Mouse (Mus musculus) left cerebral cortex, adult 8-10 months (tissue): ENCODE data around the gene Pitpnm3. TPM values are rescaled to one million over a fixed set of nuclear protein-coding genes. Genes with fewer than 3 reads are reported as not detected.

ENCODE experiments used
- DNase-seq, 2 experiments: peaks; one replicate each; pipeline ENCODE4 v3.0.0; 2022; ENCODE audit warnings: low spot score in 2 of 2
- total RNA-seq, 4 experiments: library from RNA; stranded (reverse); gene quantifications; 2 replicates each; pipeline ENCODE4 v1.2.4; 2022

The Pitpnm3 gene
- total RNA-seq, 4 experiments from 2014 or later, result 67.0 to 79.6 (median 74.5) TPM

DNA sequence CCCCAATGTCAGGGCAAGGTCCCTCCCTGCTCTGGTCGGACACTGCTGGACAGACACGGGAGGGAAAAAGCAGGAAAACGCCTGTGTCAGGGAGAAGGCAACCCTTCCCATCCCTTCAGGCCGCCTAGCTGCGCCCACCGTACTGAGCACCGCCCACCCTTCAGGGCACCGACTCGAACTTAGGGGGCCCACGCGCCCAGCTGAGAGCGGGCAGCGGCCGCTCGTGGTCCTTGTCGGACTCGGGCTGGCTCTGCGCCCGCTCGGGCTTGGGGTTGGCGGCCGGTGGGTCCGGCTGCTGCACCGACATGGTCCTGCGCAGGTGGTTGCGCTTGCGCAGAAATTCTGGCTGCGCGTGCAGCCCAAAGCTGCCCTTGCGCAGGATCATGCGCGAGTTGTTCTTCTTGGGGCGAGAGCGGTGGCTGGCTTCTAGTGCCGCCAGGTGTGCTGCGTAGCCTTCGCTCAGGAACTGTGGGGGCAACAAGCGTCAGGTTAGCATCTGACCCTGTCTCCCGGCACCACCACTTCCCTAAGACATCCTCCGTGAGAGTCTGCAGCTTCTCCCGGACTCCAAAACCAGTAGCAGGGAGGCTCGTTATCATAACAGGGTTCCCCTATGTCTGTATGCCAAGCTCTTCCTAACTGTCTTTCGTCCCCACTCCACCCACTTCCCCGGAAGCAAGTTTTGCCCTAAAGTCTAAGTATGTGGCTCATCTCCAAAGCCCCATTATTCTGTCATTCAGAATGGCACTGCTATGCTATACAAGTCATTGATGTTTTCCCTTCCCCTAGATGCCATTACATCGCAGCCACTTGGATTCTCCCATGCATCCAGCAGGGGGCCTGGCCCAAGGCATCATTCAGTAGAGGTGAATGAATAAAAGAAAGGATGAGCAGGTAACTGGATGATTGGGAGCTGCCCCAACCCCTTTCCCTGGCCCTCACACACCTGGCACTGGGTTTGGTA, 84.4 kb downstream of the Pitpnm3 start:
- peak in 1 of 2 experiments; percentile 58 for DNase-seq

DNA sequence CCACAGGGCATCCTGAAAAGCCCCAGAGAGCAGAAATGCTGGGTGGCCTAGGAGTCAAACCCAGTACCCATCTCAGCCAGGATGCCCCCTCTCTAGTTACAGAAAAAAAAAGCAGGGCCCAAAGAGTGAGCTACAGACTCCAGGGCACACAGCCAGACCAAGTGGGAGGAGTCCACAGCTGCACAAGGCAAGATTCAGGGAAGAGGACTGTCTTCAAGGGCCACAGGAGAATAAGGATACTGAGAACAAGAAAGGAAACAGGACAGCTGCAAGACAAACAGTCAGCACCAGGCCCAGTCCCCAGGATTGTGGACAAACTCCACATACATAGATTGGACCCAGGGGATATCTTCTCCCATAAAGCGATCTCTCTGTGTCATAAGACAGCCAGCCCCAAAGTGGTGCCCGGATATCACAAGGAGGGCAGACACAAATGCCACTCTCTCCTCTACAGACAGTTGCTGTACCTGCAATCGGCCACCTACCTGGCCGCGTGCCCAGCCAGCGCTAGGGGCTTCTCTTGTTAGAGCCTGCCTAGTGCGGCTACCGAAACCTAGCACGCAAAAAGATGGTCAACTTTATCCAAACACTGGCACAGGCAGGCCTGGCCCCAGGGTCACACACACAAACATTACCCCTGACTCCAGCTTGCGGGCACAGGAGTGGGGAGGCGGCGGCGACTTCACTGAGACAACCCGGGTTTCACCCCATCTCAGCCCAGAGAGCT, 85.2 kb downstream of the Pitpnm3 start:
- no peak for DNase-seq

DNA sequence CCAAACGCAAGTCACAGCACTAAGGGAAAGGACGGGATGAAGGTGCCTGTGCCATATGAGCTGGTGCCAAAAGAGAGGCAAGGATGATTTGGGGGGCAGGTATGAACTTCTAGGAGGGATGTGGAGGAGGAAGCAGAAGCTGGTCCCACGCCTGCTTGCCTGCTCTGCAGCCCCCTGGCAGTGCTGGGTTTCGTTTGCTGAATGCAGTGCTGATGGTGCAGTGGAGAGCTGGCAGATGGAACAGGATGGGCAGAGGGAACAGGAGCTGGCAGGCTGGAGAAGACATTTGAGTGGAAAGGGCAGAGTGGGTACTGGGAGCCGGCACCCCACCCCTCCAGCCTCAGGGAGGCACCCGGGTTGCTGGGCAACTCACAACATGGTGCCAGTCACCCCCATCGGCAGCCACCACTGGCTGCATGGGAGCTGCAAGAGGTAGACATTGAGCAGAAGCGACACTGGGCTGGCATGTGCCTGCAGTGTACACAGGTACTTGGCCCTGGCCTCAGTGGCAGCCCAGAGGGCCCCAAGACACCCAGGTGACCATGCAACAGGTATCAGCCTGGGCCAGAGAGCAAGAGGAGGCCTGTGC, 86.3 kb downstream of the Pitpnm3 start:
- DNase-seq, result no peak

DNA sequence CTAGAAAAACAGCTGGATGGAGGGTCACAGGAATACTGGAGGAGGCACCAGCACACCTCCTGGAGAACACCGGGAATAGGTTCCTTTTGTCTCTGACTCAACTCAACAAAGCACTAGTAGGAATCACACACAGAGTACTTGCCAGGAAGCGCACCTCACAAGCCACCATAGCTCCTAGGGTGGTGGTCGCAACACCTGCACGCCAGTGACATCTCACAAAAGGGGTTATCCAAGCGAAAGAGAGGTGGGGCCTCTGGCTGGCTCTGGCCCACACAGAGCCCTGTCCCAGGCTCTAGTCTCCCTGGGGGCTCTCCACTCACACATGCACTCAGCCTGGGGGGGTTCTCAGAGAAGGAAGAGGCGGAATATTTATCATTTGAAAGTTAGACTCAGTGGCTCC, 86.8 kb downstream of the Pitpnm3 start:
- DNase-seq, result no peak

DNA sequence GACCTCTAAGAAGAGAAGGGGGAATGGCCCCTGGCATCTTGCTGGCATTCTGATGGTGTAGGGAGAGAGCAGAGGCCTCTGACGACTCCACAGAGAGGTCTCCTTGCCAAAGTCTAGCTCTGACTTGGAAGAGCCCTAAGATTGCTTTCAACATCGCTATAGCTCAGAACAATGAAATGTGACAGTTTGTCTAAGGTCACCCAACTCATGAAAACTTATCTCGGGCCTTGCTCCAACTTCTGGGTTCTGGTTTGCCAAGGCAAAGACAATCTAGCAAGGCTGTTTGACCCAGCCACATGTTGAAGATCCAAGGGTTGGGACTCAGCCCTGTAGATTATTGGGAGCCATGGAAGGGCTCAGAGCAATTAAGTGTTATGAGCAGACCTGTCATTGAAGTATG, 91.3 kb downstream of the Pitpnm3 start:
- DNase-seq, result no peak

DNA sequence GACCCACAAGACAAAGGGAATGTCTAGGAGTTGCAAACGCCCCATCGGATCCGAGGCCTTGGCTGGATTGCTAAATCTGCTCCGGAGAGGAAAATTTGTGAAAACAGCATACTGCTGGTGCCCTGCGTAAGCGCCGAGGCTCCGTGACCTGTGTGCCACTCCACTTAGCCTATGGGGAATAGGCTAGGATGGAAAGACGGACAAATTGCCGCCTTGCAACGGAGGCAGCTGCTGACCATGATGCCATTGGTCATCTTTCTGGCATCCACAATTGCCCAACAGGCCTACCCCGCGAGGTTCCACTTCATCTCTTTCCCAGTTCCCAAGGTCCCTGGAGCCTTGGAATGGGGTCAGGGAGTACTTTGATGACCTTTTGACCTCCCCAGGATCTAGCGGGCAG, 92.9 kb downstream of the Pitpnm3 start:
- no peak for DNase-seq

DNA sequence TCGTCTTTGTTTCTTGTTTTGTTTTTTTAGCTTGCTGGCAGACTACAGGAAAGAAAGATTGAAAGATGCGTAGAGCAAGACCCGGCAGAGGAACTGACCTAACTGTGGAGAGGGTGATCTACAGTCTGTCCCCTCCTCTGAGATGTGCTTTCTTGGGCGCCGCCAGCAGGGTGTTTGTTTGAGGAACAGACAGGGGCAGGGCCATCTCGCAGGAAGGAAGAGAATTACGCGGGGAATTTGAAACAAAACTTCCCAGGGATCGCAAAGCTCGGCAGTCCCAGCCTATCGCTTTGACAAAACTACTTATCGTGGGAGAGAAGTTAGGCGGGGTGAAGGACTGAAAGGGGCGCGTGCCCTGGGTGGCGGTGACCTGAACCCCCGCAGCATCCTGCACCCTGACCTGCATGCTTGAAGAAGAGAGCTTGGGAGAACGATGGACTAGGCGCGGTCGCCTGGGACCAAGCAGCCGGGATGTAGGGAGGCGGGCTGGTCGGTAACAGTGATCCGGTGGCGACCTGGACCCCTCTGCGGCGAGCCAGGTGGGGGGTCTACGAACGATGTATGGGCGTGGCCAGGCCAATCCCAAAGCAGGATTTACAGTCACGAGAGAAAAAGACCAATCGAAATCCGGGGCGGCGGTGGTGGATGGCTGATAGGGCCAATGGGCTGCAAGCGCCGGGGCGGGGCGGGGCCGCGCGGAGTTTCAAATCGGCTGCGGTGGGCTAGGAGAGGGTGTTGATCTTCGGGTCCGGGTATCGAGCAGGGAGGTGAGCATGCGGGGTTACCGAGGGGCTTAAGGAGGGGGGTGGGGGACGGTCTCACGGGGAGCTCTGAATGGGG, 93.6 kb downstream of the Pitpnm3 start, which contains the start of gene Pimreg:
Gene Pimreg (plus strand): TSS at position 265 of the 840 bp plus-strand sequence.
- peak; percentile 63 to 76 for DNase-seq

DNA sequence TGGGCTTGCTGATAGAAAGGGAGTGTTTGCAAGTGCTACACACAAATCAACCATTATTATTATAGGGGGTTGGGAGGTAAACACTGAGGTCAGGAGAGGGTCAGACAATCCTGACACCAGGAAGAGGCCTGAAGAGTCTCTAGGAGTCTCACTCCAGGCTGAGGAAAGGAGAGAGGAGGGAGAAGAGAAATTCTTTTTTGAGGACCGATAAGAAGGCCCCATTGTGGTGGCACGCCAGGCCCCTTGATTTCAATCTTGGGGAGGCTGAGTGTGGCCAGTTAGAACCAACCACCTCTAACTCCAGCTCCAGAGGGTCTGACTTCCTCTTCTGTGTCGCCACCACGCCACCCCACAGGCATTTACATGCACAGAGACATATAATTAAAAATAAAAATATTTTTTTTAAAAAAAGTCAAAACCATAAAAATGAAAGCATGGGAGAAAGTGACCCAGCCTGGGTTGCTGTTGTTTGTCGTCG, 94.2 kb downstream of the Pitpnm3 start:
- no peak for DNase-seq

DNA sequence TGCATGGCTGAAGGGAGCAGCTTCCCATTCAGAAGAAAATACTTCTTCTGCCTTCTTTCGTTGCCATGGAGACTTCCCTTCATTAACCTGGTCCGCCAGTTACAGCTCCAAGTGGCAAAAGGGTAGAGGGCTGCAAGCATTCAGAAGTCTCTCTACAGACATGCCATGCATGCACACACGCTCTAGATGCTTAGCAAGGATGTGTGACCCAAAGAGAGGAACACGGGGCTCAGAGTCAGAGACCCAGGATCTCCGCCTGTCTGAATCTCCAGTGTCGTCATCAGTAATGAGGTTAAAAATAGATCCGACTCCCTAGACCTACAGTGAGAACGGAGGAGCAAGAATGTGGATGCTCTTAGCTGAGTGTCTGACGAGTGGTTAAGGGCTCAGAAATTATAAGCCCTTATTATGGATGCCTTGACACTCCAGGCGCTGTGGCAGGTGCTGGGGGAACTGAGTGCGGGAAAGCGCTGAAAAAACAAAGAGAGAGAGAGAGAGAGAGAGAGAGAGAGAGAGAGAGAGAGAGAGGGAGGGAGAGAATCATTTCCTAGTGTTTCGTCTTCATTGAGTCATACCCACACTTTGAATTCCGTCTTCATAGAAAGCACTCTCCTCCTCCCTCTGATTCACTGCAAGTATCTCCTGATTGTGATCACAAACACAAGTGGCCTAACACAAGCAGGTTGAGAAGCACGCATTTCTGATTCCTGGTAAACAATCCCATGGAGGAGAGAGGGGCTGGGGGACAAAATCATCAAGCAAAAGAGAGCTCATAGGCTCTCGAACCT, 95.8 kb downstream of the Pitpnm3 start:
- peak in 1 of 2 experiments; percentile 55 for DNase-seq

DNA sequence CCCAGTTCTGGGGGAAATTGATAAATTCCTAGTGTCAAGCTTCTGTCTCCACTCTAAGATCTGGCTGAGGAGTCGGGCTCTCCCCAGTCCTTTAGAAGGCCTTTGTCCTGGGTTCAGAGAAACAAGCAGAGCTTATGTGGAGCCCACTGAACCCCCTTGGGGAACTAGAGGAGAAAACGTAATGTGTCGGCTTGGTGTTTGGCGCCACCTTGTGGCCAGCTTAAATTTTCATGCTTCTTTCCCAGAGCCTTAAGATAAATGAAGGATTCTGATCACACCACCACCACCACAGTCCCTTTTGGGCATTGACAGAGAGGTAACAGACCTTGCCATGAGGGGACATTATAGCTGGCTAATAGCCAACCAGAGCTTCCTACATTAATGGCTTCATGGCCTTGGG, 97.6 kb downstream of the Pitpnm3 start:
- DNase-seq, result peak in 1 of 2 experiments; percentile 85

DNA sequence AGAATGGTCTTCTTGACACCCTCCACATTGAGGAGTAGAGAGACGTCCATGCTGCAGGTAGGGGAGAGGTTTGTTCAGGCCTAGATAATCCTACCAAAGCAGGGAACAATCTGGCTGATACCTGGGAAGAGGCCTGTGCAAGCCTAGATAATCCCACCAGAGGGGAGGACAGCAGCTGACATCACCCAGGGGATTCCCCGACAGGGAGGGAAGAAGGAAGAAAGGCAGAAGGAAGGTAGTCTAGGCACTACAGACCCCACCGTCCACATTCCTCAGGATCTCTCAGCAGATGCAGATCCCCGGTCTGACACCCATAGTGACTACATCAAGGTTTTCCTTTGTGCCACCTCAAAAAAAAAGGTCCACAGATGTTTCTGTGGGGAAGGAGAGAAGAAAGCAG, 98.2 kb downstream of the Pitpnm3 start, which contains the start of gene Aipl1:
Gene Aipl1 (minus strand): TSS at position 101 of the 400 bp plus-strand sequence.
- no peak for DNase-seq

DNA sequence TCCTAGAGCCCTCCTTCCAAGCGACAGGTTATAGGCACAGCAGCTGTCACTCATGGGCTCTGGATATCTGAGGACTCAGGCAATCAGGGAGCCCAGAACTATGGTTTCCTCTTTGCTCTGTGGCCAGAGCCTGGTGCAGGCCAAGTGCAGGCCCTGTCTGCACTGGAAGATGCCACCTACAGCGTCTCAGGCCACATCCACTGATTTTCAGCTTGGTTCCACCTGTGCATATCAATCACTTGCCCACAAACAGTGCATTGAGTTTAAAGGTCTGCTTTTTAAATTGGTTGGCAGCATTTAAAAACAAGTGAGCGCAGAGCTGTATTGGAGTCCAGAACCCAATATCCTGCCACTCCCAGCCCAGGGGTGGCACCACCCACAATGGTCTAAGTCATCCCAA, 103.0 kb downstream of the Pitpnm3 start:
- DNase-seq, result no peak

DNA sequence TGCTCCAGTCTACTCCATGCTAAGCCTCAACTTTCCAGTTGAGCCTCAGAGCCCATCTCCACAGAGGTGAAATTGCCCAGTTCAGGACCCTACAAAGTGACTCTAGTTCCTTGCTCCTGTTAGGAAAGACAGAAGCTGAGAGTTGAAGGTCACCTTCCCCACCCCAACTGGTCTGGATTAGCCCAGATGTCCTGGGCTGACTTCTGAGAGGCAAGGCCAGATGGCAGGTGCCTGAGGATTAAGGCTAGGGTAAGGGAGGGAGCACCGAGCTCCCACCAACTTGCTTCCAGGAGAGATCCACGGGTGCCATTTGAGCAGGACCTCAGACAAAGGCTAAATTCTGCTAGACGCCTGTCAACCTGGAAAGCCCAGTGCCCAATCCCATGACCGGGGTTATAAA, 103.5 kb downstream of the Pitpnm3 start:
- DNase-seq, result no peak

DNA sequence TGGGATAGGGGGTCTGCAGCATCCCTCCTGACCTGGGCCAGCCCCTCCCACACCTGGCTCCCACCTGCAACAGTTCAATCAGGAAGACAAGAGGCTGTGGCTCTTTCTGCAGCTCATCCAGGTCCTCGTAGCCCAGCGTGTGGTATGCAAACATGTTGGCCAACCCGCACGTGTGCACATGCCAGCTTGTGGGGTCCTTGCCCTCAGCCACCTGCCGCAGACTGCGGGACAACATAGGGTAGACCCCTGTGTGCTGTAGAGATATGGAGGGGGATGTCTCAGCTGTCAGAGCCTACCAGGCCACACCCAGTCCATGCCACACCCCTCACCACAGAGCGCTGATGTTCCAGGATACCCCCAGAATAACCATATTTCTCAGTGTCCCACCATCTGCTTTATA, 104.2 kb downstream of the Pitpnm3 start:
- DNase-seq, result no peak

DNA sequence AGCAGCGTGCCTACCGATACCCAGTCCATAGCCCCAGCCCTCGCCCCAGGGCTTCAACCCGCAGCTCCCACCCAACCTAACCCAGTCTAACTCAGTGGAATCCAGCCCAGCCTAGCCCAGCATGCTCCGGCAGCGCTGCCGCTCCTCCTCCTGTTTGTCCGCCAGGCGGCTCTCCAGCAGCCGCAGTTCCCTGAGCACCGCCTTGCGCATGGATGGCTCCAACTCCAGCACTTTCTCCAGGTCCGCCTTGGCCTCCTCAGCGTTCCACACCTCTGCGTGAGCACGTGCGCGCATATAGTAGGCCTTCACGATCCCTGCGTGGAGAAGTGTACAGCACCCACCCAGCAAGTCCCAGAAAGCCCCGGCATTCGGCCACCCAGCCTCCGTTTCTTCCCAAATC, 106.4 kb downstream of the Pitpnm3 start:
- DNase-seq, result no peak

DNA sequence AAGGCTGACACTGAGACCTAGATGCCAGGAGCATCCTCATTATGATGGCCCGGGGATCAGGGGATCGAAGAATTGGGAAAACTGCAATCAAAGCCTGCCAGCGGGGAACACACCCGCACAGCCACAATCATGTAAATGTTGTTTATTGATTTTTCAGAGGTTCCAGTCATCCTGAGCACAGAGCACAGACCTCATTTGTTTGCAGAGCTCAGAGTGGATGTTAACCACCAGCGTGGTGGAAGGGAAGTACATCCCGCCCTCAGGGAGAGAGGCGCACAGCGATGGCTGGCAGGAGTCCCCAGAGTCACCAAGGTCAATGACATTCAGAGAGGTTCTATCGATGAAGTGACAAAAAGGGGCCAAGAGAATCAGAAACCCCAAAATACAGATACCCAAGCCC, 107.7 kb downstream of the Pitpnm3 start:
- no peak for DNase-seq

DNA sequence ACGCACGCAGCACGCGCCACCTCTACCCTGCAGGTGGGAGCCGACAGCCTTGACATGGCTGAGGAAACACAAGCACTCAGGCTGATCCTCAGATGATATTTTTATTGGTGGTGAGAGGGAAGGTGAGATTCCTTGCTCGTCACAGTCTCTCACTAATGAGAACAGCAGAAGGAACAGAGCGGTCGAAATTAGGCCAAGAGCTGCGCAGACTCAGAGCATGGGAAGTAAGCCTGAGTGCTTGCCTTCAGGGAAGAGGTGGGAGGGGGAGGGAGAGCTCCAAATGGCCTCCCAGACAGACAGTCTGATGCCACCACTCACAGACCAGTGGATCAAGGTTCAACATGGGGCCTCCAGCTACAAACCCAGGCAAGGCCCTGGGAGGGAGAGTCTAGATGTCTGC, 109.1 kb downstream of the Pitpnm3 start:
- DNase-seq, result no peak

DNA sequence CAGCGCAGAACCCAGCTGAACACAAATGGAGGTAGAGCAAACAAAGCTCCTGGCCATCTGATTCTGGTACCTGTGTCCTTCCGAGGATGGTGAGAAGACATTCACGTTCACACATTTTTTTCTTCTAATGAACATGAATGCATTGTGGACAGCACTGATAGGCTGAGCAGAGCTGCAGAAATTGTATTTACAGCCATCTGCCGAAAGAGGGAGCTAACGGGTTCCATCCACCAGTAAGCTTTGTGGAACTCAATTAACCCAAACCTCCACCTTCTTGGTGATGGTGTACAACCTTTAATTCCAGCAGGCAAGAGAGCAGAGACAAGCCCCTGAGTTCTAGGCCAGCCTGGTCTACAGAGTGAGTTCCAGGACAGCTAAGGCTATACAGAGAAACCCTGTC, 109.7 kb downstream of the Pitpnm3 start:
- no peak for DNase-seq

DNA sequence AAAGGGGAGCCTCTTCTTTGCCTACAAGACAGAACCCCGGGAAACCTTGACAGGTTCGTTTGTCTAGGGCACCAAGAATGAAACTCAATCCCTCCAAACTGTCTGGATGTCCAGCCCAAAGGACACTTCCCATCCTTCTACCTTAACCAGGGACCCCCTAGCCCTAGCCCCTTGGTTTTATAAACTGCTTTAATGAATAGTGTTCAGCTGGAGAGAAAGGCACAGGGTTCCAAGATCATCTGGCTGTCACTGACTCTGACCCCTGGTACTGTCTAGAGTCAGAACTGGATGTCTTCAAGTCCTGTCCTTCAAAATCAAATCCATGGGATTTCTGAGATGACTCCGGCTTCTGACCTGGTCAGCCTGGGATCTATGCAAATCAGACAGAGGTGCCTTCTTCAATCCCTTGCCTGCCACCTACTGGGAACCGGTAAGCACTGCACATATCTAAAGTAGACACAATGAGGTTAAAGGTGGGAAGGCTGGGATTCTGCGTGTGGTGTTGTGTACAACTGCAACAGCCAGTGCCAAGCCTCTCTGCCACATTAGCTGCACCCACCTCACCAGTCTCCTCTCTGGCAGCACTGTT, 111.3 kb downstream of the Pitpnm3 start:
- no peak for DNase-seq

DNA sequence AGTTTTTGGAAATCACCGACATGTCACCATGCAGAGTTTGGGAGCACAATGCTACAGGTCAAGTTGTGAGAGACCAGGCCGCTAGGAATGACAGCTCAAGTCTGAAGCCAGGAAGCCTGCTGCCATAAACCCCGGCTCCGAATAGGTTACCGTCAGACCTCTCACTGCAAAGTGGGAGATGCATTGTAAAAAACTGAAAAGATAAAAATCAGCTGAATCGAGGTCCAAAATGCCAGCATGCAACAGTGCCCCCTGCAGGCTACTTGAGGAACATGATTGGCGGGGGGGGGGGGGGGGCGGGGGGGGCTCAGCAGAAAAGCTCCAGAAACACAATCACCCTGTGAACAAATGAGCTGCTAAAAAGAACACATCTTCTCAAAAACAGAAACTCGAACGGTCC, 112.0 kb downstream of the Pitpnm3 start:
- no peak for DNase-seq
